Mouse (Mus musculus): ENCODE data around the gene Gm21976.

GRCm38 (mm10) chr13:98355559-98356111, 75.9 kb downstream of the Gm21976 start:
- TF ChIP-seq CTCF (IDR thresholded peaks at IDR 0.05; ENCODE audit: low read depth) = no peak
- TF ChIP-seq EP300 (optimal IDR thresholded peaks at IDR 0.05) = no peak
